Mouse (Mus musculus) stomach, embryonic 16.5 days (tissue): ENCODE measurements around the gene Serac1. TPM values are rescaled to one million over a fixed set of nuclear protein-coding genes. Genes with fewer than 3 reads are reported as not detected.

Experiments used
- ATAC-seq: fragments of 200-750 bp; cut with Nextera tagmentation; 2 replicates; pipeline ENCODE4 v1.8.0; 2017; ENCODE audit warnings: moderate number of reproducible peaks, moderate TSS enrichment; ENCODE audit not compliant: insufficient read depth, low FRiP score
- H3K27ac ChIP-seq: fragments of 300-500 bp; sonication (generic); 2 replicates; pipeline ENCODE4 v1.5.1; 2014; ENCODE audit warnings: low read length
- H3K27me3 ChIP-seq: fragments of 300-500 bp; sonication (generic); 2 replicates; pipeline ENCODE4 v1.6.1; 2014; ENCODE audit warnings: low read length, control low read depth, mixed read lengths; ENCODE audit not compliant: control insufficient read depth, insufficient read depth
- H3K36me3 ChIP-seq: fragments of 300-500 bp; sonication (generic); 2 replicates; pipeline ENCODE4 v1.6.1; 2014; ENCODE audit warnings: low read length; ENCODE audit not compliant: control insufficient read depth, insufficient read depth
- H3K4me1 ChIP-seq: fragments of 300-500 bp; sonication (generic); 2 replicates; pipeline ENCODE4 v1.6.1; 2014; ENCODE audit warnings: low read length, control low read depth, mixed read lengths; ENCODE audit not compliant: control insufficient read depth, insufficient read depth
- H3K4me2 ChIP-seq: fragments of 300-500 bp; sonication (generic); 2 replicates; pipeline ENCODE4 v1.6.1; 2014; ENCODE audit warnings: low read depth, low read length, mixed read lengths
- H3K4me3 ChIP-seq: fragments of 300-500 bp; sonication (generic); replicated peaks from 2 replicates; pipeline ENCODE4 v1.5.1; 2014; ENCODE audit warnings: mild to moderate bottlenecking, low read length
- H3K9ac ChIP-seq: fragments of 300-500 bp; sonication (generic); 2 replicates; pipeline ENCODE4 v1.6.1; 2014; ENCODE audit warnings: low read length
- H3K9me3 ChIP-seq: fragments of 300-500 bp; sonication (generic); replicated peaks from 2 replicates; pipeline ENCODE4 v1.6.1; 2016; ENCODE audit warnings: low read length, control low read depth; ENCODE audit not compliant: control insufficient read depth
- WGBS: fragments of 180-500 bp; shearing (Covaris S2); extraction: QIAGEN DNeasy Blood & Tissue Kit; methylation state at CpG from one replicate; pipeline ENCODE4 v1.1.7; 2014; 5-methylcytosine and 5-hydroxymethylcytosine counted together
- polyA plus RNA-seq: library from polyadenylated mRNA; unstranded; fragments of >200 nt; fragmentation: Nextera tagmentation; extraction: Ambion mirVana; gene quantifications from 2 replicates; pipeline ENCODE4 v1.2.1, GENCODE M21; 2015

Gene Serac1
- 4.5 and 4.6 TPM in 2 replicates for polyA plus RNA-seq

DNA sequence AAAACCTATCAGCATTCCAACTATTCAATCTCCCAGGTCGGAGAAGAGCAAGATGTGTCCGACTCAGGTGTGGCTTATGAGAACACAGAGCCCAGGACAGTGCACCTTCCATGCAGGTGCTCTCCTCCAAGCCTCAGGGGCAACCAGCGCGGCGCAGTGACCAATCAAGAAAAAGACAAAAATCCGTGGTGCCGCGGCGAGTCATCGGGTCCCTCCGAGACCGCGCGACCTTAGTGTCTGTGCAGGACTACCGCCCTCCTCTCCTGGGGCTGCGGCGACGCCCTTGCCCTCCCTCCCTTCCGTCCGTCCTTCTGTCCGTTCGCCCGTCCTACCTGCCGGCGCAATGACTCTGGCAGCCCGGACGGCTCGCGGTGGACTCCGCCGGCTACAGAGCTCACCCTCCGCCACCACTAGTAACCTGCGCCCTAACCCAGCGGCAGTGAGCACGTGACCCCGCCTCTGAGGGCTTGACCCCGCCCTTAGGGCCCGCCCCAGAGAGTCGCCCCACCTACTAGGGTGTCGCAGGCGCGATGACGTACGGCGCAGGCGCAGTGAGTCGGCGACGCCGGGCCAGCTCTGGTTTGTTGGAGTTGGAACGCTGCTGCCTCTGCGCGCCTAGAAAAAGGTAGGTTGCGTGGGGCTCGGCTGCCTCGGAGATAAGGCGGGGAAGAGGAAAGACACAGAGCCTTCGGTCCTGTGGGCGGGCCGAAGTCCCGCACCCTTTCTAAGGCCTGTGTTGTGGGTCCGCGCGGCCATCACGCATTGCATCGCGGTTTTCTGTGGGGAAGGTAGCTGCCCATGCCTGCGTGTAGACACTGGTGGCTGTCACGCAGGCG is at the start of gene Serac1, which contains the start of gene Gtf2h5:
Gene Serac1, minus strand, starts transcription at position 455 of the 836 bp plus-strand sequence.
Gene Gtf2h5, plus strand, starts transcription at position 500 of the 836 bp plus-strand sequence.
- Histone ChIP-seq H3K4me1 (peaks cover 8% of the 10 kb centered on the region; the same call in 1 of the 2 replicates), H3K4me3 (peak within 1 kb of the TSS; percentile 91), H3K4me2 (peak within 1 kb of the TSS; percentile 91), H3K36me3 (peaks cover 4% of the 10 kb centered on the region; the same call in 1 of the 2 replicates), H3K27ac (peak within 1 kb of the TSS; percentile 87), H3K9ac (peak within 1 kb of the TSS; percentile 91), H3K9me3 (no peaks in the 10 kb centered on the region), H3K27me3 (no peaks in the 10 kb centered on the region)
- ATAC-seq: peak; percentile 99
- WGBS: under 1% methylated on average over 70 of the region's 70 CpGs

DNA sequence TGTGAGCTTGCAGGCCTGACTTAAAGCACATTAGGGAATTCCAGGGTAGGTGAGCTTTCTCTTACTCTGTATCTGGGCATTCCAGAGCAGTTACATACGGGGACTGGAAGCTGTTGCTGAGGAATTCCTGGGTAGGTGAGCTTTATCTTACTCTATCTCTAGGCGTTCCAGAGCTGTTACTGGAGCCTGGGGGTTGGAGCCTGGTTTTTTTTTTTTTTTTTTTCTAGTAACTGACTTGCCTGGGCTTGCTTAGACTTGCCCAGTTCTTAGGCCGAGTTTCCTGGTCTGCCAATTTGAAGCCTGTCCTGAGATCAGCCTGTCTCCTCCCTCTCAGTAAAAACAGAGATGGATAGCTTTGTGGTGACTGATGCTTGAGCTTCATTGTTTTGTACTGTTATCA is 48.5 kb upstream of the Serac1 start:
- Histone ChIP-seq H3K36me3 (0 out of 2 replicates have a peak, but pooled peaks cover 4% of the 10 kb centered on the region), H3K4me2 (no peak overlapping the region), H3K9me3 (no peaks in the 10 kb centered on the region), H3K4me1 (no peaks in the 10 kb centered on the region), H3K4me3 (no peak overlapping the region), H3K9ac (no peak overlapping the region), H3K27ac (no peak overlapping the region), H3K27me3 (no peaks in the 10 kb centered on the region)
- no peak for ATAC-seq
- WGBS: 31% methylated on average over 3 of the region's 3 CpGs

DNA sequence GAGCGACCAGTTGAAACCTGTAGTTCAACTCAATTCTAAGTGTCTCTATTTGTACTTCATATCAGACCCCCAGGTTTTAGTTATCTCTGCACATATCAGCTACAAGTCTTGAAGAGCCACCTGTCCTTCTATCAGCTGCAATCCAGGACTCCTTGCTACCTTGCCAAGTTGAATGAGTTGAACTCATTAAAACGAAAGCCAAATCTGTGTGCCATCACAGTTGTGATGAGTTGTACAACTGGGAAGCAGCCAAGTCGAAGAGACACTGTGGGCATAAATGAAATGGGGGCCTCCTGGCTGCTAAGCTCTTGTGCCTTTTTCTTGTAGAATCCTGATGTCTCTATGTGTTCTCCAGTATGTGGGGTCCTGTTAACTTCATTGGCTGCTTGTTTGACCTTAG is 45.9 kb upstream of the Serac1 start:
- Histone ChIP-seq H3K4me2 (no peak overlapping the region), H3K9ac (no peak overlapping the region), H3K27me3 (no peaks in the 10 kb centered on the region), H3K4me1 (no peaks in the 10 kb centered on the region), H3K9me3 (no peaks in the 10 kb centered on the region), H3K36me3 (peaks cover 14% of the 10 kb centered on the region; the same call in 1 of the 2 replicates), H3K4me3 (no peak overlapping the region), H3K27ac (no peak overlapping the region)
- ATAC-seq: no peak
- WGBS: 96% methylated on average over 3 of the region's 3 CpGs

DNA sequence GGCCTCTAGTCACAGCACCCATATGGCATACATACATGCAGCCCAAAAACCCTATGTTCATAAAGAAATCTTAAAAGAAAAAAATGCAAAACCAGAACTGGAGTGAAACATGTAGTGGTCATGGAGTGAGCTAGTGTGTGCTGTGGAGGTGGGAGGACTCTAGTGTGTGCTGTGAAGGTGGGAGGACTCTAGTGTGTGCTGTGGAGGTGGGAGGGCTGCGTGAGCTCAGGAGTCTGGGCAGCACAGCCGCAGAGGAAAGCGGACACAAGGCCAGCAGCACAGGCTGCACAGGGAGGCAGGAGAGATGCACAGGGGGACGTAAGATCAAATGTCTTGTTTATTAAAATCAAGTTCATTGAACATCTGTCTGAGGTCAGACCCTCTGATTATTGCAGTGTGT is 44.2 kb upstream of the Serac1 start:
- Histone ChIP-seq H3K9ac (no peak overlapping the region), H3K27me3 (no peaks in the 10 kb centered on the region), H3K27ac (no peak overlapping the region), H3K4me2 (no peak overlapping the region), H3K4me3 (no peak overlapping the region), H3K9me3 (no peaks in the 10 kb centered on the region), H3K4me1 (no peaks in the 10 kb centered on the region), H3K36me3 (peaks cover 14% of the 10 kb centered on the region; the same call in 1 of the 2 replicates)
- 91% methylated on average over 4 of the region's 4 CpGs for WGBS
- no peak for ATAC-seq

DNA sequence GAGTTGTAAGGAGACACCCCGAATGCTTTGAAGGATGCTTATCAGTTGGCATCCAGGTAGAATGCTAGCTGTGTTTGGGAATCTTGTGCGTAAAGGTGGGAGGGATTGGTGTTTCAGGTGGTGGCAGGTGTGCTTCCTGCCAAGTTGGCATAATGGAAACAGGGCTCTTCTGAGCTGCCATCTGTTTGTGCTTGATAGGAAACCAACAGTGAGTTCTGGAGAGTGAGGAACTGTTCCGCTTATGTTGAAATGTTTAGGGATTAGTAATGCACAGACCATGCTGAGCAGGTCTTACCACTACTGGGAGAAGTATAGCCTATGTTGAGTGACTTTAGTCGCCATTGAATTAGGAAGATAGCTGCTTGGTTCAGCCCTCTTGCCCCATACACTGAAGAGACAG is 39.3 kb upstream of the Serac1 start:
- peaks cover 10% of the 10 kb centered on the region; the same call in 1 of the 2 replicates for H3K36me3 ChIP-seq
- H3K4me1 ChIP-seq: peaks cover 3% of the 10 kb centered on the region; the same call in 1 of the 2 replicates
- no peak overlapping the region for H3K4me2 ChIP-seq
- H3K9ac ChIP-seq: no peak overlapping the region
- 82% methylated on average over 4 of the region's 4 CpGs for WGBS
- ATAC-seq: no peak
- H3K9me3 ChIP-seq: no peaks in the 10 kb centered on the region
- H3K27me3 ChIP-seq: no peaks in the 10 kb centered on the region
- no peak overlapping the region for H3K27ac ChIP-seq
- no peak overlapping the region for H3K4me3 ChIP-seq

DNA sequence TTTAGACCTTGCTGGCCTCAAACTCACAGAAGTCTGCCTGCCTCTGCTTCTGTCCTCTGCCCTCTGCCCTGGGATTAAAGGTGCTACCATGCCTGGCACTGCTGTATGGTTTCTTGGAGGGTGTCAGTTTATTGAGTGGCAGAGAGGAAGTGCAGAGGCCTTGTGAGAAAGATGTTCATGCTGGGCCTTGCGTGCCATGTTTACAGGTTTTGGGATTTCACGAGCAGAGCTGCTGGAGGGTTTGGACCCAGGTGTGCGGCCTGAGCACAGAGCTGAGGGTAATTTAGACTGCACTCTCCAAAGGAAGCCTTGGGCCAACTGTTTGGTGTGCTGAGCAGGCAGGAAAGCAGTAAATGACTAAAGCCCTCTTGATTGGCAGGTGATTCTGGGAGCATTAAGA is 38.4 kb upstream of the Serac1 start:
- WGBS: 82% methylated on average over 3 of the region's 3 CpGs
- H3K27me3 ChIP-seq: no peaks in the 10 kb centered on the region
- no peaks in the 10 kb centered on the region for H3K9me3 ChIP-seq
- no peak overlapping the region for H3K9ac ChIP-seq
- H3K36me3 ChIP-seq: peaks cover 9% of the 10 kb centered on the region; the same call in 1 of the 2 replicates
- H3K27ac ChIP-seq: no peak overlapping the region
- no peak overlapping the region for H3K4me2 ChIP-seq
- no peak for ATAC-seq
- H3K4me1 ChIP-seq: peaks cover 3% of the 10 kb centered on the region; the same call in 1 of the 2 replicates
- no peak overlapping the region for H3K4me3 ChIP-seq

DNA sequence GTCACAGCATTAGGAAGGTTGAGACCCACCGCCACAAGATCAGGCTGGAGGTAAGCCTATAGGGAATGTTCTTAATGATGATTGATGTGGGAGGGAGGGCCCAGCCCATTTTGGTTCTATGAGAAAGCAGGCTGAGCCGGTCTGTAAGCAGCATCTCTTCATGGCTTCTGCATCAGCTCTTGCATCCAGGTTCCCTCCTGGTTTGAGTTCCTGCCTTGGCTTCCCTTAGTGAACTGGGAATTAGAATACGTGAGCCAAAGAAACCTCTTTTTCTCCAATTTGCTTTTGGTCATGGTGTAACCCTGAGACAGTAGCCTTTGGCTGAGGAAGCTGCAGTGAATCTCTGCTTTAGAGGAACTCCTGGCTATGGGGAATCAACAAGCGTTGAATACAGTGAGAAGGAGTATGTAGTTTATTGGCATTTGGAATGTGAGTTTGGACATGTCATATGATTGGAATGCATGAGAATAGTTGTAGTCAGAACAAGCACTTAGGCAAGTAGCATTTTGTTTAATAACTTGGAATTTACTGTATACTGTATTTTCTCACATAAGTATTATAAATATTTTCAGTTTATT is 37.7 kb upstream of the Serac1 start:
- Histone ChIP-seq H3K36me3 (peaks cover 3% of the 10 kb centered on the region; the same call in 1 of the 2 replicates), H3K9ac (no peak overlapping the region), H3K4me3 (no peak overlapping the region), H3K27ac (no peak overlapping the region), H3K27me3 (no peaks in the 10 kb centered on the region), H3K4me1 (peaks cover 3% of the 10 kb centered on the region; the same call in 1 of the 2 replicates), H3K4me2 (no peak overlapping the region), H3K9me3 (no peaks in the 10 kb centered on the region)
- ATAC-seq: no peak
- 63% methylated on average over 4 of the region's 4 CpGs for WGBS

DNA sequence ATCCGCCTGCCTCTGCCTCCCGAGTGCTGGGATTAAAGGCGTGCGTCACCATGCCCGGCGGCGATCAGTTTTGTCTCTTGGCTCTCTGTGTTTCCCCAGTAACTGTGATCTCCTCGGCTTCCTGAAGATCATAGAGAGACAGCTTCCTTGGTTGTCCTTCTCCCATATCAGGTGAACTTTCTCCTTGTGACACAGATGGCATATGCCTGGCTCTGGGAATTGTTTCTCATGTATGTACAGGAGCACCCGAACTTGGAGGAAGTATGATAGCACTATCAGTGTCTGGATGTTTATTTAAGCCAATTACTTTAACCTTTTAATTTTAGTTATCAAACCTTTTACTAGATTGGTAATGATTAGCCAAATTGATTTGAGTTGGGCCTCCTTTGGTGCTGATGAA is 35.5 kb upstream of the Serac1 start:
- Histone ChIP-seq H3K4me1 (peaks cover 3% of the 10 kb centered on the region; the same call in 1 of the 2 replicates), H3K4me2 (no peak overlapping the region), H3K36me3 (no peaks in the 10 kb centered on the region), H3K27me3 (no peaks in the 10 kb centered on the region), H3K9ac (no peak overlapping the region), H3K4me3 (no peak overlapping the region), H3K9me3 (no peaks in the 10 kb centered on the region), H3K27ac (no peak overlapping the region)
- 90% methylated on average over 9 of the region's 9 CpGs for WGBS
- no peak for ATAC-seq

DNA sequence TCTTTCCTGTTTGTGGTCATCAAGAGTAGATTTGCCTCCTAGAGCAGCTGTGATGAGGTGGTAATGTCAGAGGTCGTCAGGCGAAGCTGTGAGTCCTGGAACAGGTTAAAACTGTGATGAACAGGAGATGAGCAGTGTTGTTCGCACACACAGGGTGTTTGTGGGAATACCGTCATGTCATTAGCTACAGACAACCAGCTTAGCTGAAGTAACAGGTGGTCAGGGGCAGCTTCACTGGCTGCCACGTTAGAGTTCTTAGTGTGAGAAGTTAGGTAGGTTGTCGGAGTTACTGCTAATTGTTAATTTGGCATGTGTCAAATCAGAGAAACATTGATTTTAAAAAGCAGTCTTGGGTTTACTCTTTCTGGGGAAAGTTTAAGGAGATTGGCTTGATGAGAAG is 34.1 kb upstream of the Serac1 start:
- no peak overlapping the region for H3K4me2 ChIP-seq
- no peak overlapping the region for H3K9ac ChIP-seq
- no peaks in the 10 kb centered on the region for H3K9me3 ChIP-seq
- H3K36me3 ChIP-seq: no peaks in the 10 kb centered on the region
- H3K4me3 ChIP-seq: no peak overlapping the region
- H3K27me3 ChIP-seq: no peaks in the 10 kb centered on the region
- ATAC-seq: no peak
- H3K4me1 ChIP-seq: peaks cover 10% of the 10 kb centered on the region
- no peak overlapping the region for H3K27ac ChIP-seq
- 78% methylated on average over 6 of the region's 6 CpGs for WGBS
